Mouse (Mus musculus) CH12.LX (cell line): Measurements from ENCODE around the gene Marveld1. TPM values are rescaled to one million over a fixed set of nuclear protein-coding genes. Genes with fewer than 3 reads are reported as not detected.
A peak's percentile ranks its signal among the peaks of the same experiment; 100 is the strongest.

ENCODE experiments used
- DNase-seq: peaks from one replicate; pipeline ENCODE4 v3.0.0-alpha.2; 2013; ENCODE audit errors: extremely low read depth
- H3K27ac ChIP-seq: 2 replicates; pipeline ENCODE4 v1.5.1; 2012; ENCODE audit warnings: low read depth, mild to moderate bottlenecking, control low read depth, moderate library complexity; ENCODE audit not compliant: insufficient read depth
- H3K27me3 ChIP-seq: replicated peaks from 2 replicates; pipeline ENCODE3; 2012; ENCODE audit warnings: inconsistent platforms
- H3K36me3 ChIP-seq, 2 experiments: replicated peaks in 1 of 2; 2 replicates each; pipeline versions ENCODE3 to v1.6.1; 2012; ENCODE audit warnings: inconsistent platforms in 1 of 2, low read length in 1 of 2, mild to moderate bottlenecking in 1 of 2, mixed read lengths in 1 of 2, moderate library complexity in 1 of 2; ENCODE audit not compliant: control insufficient read depth in 1 of 2, insufficient read depth in 1 of 2
- H3K4me1 ChIP-seq, 2 experiments: 2 replicates each; pipeline ENCODE4 v1.6.1; 2012; ENCODE audit warnings: inconsistent platforms in 1 of 2, moderate library complexity in 1 of 2; ENCODE audit not compliant: insufficient read depth in 2 of 2, control insufficient read depth in 1 of 2
- H3K4me2 ChIP-seq: 2 replicates; pipeline ENCODE4 v1.6.1; 2012; ENCODE audit warnings: low read depth, mild to moderate bottlenecking, control low read depth; ENCODE audit not compliant: poor library complexity, insufficient read depth, severe bottlenecking
- H3K4me3 ChIP-seq, 3 experiments: fragments of 150-350 bp in 1 of 3; sonication (generic) in 1 of 3; replicated peaks in 1 of 3; 2 replicates each; pipeline versions ENCODE3 to v1.5.1; 2011 to 2012; ENCODE audit warnings: low read depth in 2 of 3, low read length in 2 of 3, mild to moderate bottlenecking in 2 of 3, moderate library complexity in 2 of 3, control low read depth in 1 of 3, improper control_type of control experiment in 1 of 3, inconsistent platforms in 1 of 3, mixed read lengths in 1 of 3; ENCODE audit not compliant: poor library complexity in 1 of 3
- H3K79me2 ChIP-seq: replicated peaks from 2 replicates; pipeline ENCODE4 v1.6.1; 2012; ENCODE audit warnings: mild to moderate bottlenecking, moderate library complexity; ENCODE audit not compliant: control insufficient read depth, poor library complexity, insufficient read depth, severe bottlenecking; ENCODE audit errors: extremely low read depth
- H3K9ac ChIP-seq: 2 replicates; pipeline ENCODE4 v1.6.1; 2012; ENCODE audit warnings: low read depth, mild to moderate bottlenecking, control low read depth, moderate library complexity; ENCODE audit not compliant: insufficient read depth
- H3K9me3 ChIP-seq: replicated peaks from 2 replicates; pipeline ENCODE3; 2012; ENCODE audit warnings: low read length, inconsistent platforms, mixed read lengths
- BHLHE40 ChIP-seq: IDR thresholded peaks from 2 replicates; pipeline ENCODE4 v1.6.1; 2011; ENCODE audit warnings: mild to moderate bottlenecking, low read depth, low read length, improper control_type of control experiment
- CHD1 ChIP-seq: IDR thresholded peaks from 2 replicates; pipeline ENCODE4 v1.6.1; 2012; ENCODE audit warnings: low read depth, low read length, improper control_type of control experiment, inconsistent platforms
- CHD2 ChIP-seq: IDR thresholded peaks from 2 replicates; pipeline ENCODE4 v1.6.1; 2011; ENCODE audit warnings: low read length, improper control_type of control experiment
- CTCF ChIP-seq, 2 experiments: IDR thresholded peaks in 1 of 2; conservative IDR thresholded peaks in 1 of 2; 2 replicates each; pipeline ENCODE4 v1.5.1; 2011 to 2012; ENCODE audit warnings: low read depth in 2 of 2, low read length in 2 of 2, improper control_type of control experiment in 1 of 2, inconsistent platforms in 1 of 2, mild to moderate bottlenecking in 1 of 2, moderate library complexity in 1 of 2
- E2F4 ChIP-seq: IDR thresholded peaks from 2 replicates; pipeline ENCODE4 v1.6.1; 2011; ENCODE audit warnings: low read depth, low read length, improper control_type of control experiment; ENCODE audit not compliant: insufficient replicate concordance
- EP300 ChIP-seq: IDR thresholded peaks from 2 replicates; pipeline ENCODE4 v1.6.1; 2011; ENCODE audit warnings: low read length, improper control_type of control experiment
- IRF4 ChIP-seq: IDR thresholded peaks from 2 replicates; pipeline ENCODE4 v1.6.1; 2014; ENCODE audit warnings: low read depth, mild to moderate bottlenecking, inconsistent platforms, low read length, improper control_type of control experiment
- JUND ChIP-seq: conservative IDR thresholded peaks from 2 replicates; pipeline ENCODE4 v1.6.1; 2011; ENCODE audit warnings: low read depth, low read length, improper control_type of control experiment
- MAFK ChIP-seq: IDR thresholded peaks from 2 replicates; pipeline ENCODE4 v1.6.1; 2011; ENCODE audit warnings: low read length, improper control_type of control experiment; ENCODE audit not compliant: insufficient replicate concordance
- MAX ChIP-seq: IDR thresholded peaks from 2 replicates; pipeline ENCODE4 v1.6.1; 2011; ENCODE audit warnings: low read length, improper control_type of control experiment
- MAZ ChIP-seq: IDR thresholded peaks from 2 replicates; pipeline ENCODE4 v1.6.1; 2012; ENCODE audit warnings: low read depth, mild to moderate bottlenecking, inconsistent platforms, low read length, improper control_type of control experiment, moderate library complexity
- NELFE ChIP-seq: IDR thresholded peaks from 2 replicates; pipeline ENCODE4 v1.6.1; 2011; ENCODE audit warnings: low read depth, low read length, improper control_type of control experiment
- NRF1 ChIP-seq: IDR thresholded peaks from 2 replicates; pipeline ENCODE4 v1.6.1; 2014; ENCODE audit warnings: low read depth, mild to moderate bottlenecking, inconsistent platforms, low read length, improper control_type of control experiment, moderate library complexity
- PAX5 ChIP-seq: IDR thresholded peaks from 2 replicates; pipeline ENCODE4 v1.6.1; 2012; ENCODE audit warnings: low read length, inconsistent platforms, mixed read lengths
- POLR2AphosphoS2 ChIP-seq: IDR thresholded peaks from 2 replicates; pipeline ENCODE4 v1.6.1; 2011; ENCODE audit warnings: low read depth, low read length, improper control_type of control experiment
- SIN3A ChIP-seq: IDR thresholded peaks from 2 replicates; pipeline ENCODE4 v1.6.1; 2012; ENCODE audit warnings: low read length, improper control_type of control experiment, inconsistent platforms
- SMC3 ChIP-seq: IDR thresholded peaks from 2 replicates; pipeline ENCODE4 v1.6.1; 2011; ENCODE audit warnings: low read depth, low read length, improper control_type of control experiment
- TBP ChIP-seq: conservative IDR thresholded peaks from 2 replicates; pipeline ENCODE4 v1.6.1; 2011; ENCODE audit warnings: low read depth, low read length, improper control_type of control experiment
- USF1 ChIP-seq: IDR thresholded peaks from 2 replicates; pipeline ENCODE4 v1.6.1; 2014; ENCODE audit warnings: low read depth, mild to moderate bottlenecking, inconsistent platforms, low read length, improper control_type of control experiment
- USF2 ChIP-seq: conservative IDR thresholded peaks from 2 replicates; pipeline ENCODE4 v1.6.1; 2011; ENCODE audit warnings: low read depth, low read length, improper control_type of control experiment
- ZMIZ1 ChIP-seq: IDR thresholded peaks from 2 replicates; pipeline ENCODE4 v1.6.1; 2012; ENCODE audit warnings: low read depth, mild to moderate bottlenecking, inconsistent platforms, low read length, improper control_type of control experiment
- ZNF384 ChIP-seq: IDR thresholded peaks from 2 replicates; pipeline ENCODE4 v1.6.1; 2012; ENCODE audit warnings: low read depth, low read length, improper control_type of control experiment, inconsistent platforms
- dilution Hi-C: fragments of 300-500 bp; cut with MboI; formaldehyde crosslinking; loops from 2 replicates; pipeline ENCODE4 v1.14.3; 2020; ENCODE audit warnings: low sequenced_read_pairs; ENCODE audit not compliant: extremely low pct_unique_long_range_greater_than_20kb, extremely low pct_ligation_motif_present
- in situ Hi-C: fragments of 300-500 bp; cut with MboI; formaldehyde crosslinking; loops from 3 replicates; pipeline ENCODE4 v1.14.3; 2019; ENCODE audit warnings: low sequenced_read_pairs, low pct_ligation_motif_present, low pct_unique_long_range_greater_than_20kb, mixed read lengths
- polyA plus RNA-seq: library from polyadenylated mRNA; unstranded; fragments of >175 nt; gene quantifications from 2 replicates; pipeline ENCODE4 v1.2.1, GENCODE M21; 2012; ENCODE audit warnings: low read depth; ENCODE audit not compliant: insufficient read length
- total RNA-seq, 2 experiments: library from RNA; depleted of rRNA; stranded (reverse); fragments of 300-350 nt in 1 of 2; fragments of >200 nt in 1 of 2; gene quantifications; 2 replicates each; pipeline ENCODE4 v1.2.3; 2012 to 2014

The Marveld1 gene
- total and polyA plus RNA-seq, 3 experiments: 0.07 TPM; not detected in 2

- in situ Hi-C loops (no loop called here), dilution Hi-C loops (no loop called here)
- Histone ChIP-seq H3K36me3 (peaks cover 14 to 39% of the 10 kb centered on the region in 2 experiments), H3K27me3 (no peaks in the 10 kb centered on the region), H3K79me2 (no peaks in the 10 kb centered on the region), H3K9ac (no peak overlapping the region), H3K9me3 (no peaks in the 10 kb centered on the region), H3K4me1 (peaks cover 8 to 35% of the 10 kb centered on the region in 2 experiments), H3K27ac (no peak overlapping the region), H3K4me3 (no peak overlapping the region), H3K4me2 (no peak overlapping the region)
- DNase-seq: no peak
- TF ChIP-seq USF2 (no peak), JUND (no peak), SMC3 (no peak)
Measured at GRCm38 (mm10) chr19:42127024-42127423, 20.2 kb upstream of the Marveld1 start.

DNA sequence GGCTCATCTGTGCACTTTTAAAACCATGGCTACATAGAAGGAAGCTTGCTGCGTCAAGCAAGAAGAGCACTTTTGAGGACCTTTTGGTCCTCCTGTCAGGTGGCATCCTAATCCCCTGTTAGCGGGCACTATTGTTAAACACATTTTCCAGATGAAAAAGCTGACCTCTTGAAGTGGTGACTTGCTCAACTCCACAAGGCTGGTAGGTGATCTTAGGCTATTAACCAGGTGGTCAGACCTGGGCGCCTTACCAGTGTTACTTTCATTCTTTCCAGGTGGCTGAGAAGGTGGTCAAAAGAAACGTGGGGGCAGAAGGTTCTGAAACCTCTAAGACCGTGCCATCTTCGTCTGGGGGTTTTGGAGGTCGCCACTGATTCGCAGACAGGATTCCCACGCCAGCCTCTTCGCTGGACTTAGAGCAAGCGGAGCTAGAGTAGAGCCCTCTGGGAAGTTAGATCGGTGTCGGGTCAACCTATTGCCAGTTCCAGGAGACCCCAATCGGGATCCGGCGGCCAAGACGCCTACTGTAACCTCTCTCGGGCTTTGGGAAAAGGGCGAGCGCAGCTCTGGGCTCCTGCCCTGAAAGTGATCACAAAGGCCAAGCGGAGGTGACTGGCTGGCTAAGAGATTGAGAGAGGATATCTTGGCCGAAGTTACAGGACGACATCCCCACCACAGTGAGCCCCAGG lies 19.0 kb upstream of the Marveld1 start:
- DNase-seq: no peak
- in situ Hi-C loops: no loop called here
- Histone ChIP-seq H3K4me1 (peaks cover 8 to 30% of the 10 kb centered on the region in 2 experiments), H3K27me3 (no peaks in the 10 kb centered on the region), H3K4me2 (peak overlapping the region; percentile 96), H3K9ac (peak overlapping the region; percentile 61), H3K9me3 (no peaks in the 10 kb centered on the region)
- TF ChIP-seq E2F4: no peak
- TF ChIP-seq SMC3: no peak
- TF ChIP-seq MAX: no peak
- 0 out of 2 replicates have a peak, but pooled peaks have one; percentile 11 for TF ChIP-seq ZMIZ1
- TF ChIP-seq BHLHE40: 0 out of 2 replicates have a peak, but pooled peaks have one; percentile 9
- TF ChIP-seq CHD2: no peak
- TF ChIP-seq, all 38 proteins: peak for 2
- dilution Hi-C loops: no loop called here
- H3K79me2 ChIP-seq: no peaks in the 10 kb centered on the region
- H3K27ac ChIP-seq: no peak overlapping the region
- H3K36me3 ChIP-seq: peaks cover 8 to 29% of the 10 kb centered on the region in 2 experiments
- peak overlapping the region; percentile 57 to 64 (median 61) for H3K4me3 ChIP-seq

DNA sequence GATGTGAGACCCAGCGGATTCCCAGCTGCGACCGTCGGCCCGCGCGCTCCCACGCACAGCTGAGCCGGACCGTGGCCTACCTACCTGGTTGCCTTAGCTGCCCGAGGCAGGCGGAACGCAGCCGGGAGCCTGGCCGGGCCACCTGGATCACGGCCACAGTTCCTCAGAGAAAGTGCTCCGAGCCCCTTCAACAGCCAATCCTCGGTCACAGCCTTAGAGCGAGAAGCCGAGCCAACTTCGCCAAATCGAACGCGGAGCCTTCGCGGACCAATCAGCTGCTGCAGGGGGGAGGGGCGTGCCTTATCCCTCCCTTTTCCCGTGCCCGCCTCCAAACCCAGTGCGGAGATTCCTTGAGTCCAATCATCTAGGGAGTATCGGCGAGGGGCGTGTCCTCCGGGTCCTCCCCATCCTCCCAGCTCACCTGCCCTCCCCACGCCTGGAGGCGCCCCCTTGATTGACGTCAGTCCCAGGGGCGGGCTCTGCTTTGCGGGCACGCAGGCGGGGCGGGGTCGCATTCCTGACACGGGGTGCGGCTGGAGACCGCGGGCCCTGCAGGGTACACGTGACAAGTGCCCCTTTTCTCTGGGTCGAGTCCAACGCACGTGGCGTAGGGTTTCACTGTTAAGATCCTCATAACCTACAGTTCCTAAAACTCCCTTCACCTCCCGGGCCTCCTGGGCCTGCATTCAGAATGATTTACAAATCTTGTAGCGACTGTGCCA lies 18.3 kb upstream of the Marveld1 start, which contains the start of gene Avpi1:
Avpi1 (minus strand) TSS at position 273 of the 722 bp plus-strand sequence.
- dilution Hi-C loops (no loop called here), in situ Hi-C loops (no loop called here)
- Histone ChIP-seq H3K4me3 (peak within 1 kb of the TSS; percentile 57 to 64 (median 61)), H3K4me1 (peaks cover 8 to 28% of the 10 kb centered on the region in 2 experiments), H3K4me2 (peak within 1 kb of the TSS; percentile 96), H3K27me3 (no peaks in the 10 kb centered on the region), H3K9me3 (no peaks in the 10 kb centered on the region), H3K27ac (peak within 1 kb of the TSS; percentile 5; the same call in 1 of the 2 replicates), H3K36me3 (peaks cover 1 to 22% of the 10 kb centered on the region in 2 experiments), H3K9ac (peak within 1 kb of the TSS; percentile 61), H3K79me2 (no peaks in the 10 kb centered on the region)
- DNase-seq: peak; percentile 92
- TF ChIP-seq SIN3A (peak; percentile 26; the same call in 1 of the 2 replicates), ZNF384 (no peak), CHD1 (no peak), CHD2 (peak; percentile 66), TBP (no peak), MAFK (no peak), PAX5 (no peak), USF1 (peak; percentile 28; the same call in 1 of the 2 replicates), POLR2AphosphoS2 (no peak), NELFE (0 out of 2 replicates have a peak, but pooled peaks have one; percentile 42), MAX (peak; percentile 81), USF2 (no peak), ZMIZ1 (peak; percentile 23; the same call in 1 of the 2 replicates), NRF1 (no peak), IRF4 (peak; percentile 34; the same call in 1 of the 2 replicates), SMC3 (no peak), BHLHE40 (peak; percentile 92), CTCF (conservative IDR thresholded peaks at IDR 0.05 in 1 of 2, IDR thresholded peaks at IDR 0.05 in 1 of 2; ENCODE audit: low read depth in 2 of 2, low read length in 2 of 2) (no peak), MAZ (peak; percentile 47; the same call in 1 of the 2 replicates), EP300 (no peak)
